Mouse (Mus musculus): Measurements from ENCODE around the gene Naa38. TPM values are rescaled to one million over a fixed set of nuclear protein-coding genes. Genes with fewer than 3 reads are reported as not detected.

Gene Naa38
- polyA plus RNA-seq, 1 experiment, result 325 TPM

DNA sequence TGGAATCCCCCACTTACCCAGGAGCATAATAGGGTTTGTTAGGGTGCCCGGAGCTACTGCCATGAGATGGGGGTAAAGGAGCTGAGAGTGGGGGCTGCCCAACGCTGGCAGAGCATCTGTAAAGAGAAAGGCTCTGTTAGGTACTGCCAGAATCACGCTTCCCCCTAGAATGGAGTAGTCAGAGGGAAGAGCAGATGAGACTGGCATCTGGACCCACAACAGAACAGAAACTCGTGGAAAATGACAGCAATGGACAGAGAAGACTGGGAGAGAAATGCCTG, 12.4 kb downstream of the Naa38 start:
- H3K27ac ChIP-seq (ENCODE audit: control insufficient read depth, insufficient read depth, low read depth, low read length), result no peak overlapping the region
- no peak overlapping the region for H3K4me3 ChIP-seq (ENCODE audit: control insufficient read depth, low read depth, low read length)
- no peaks in the 10 kb centered on the region for H3K27me3 ChIP-seq (ENCODE audit: control insufficient read depth, insufficient read depth, low read length)
- no peak for TF ChIP-seq CTCF (IDR thresholded peaks at IDR 0.05; ENCODE audit: control insufficient read depth, insufficient read depth, insufficient replicate concordance, low read depth, low read length)
- TF ChIP-seq POLR2A (IDR thresholded peaks at IDR 0.05; ENCODE audit: control insufficient read depth, low read depth, low read length), result no peak
- no peaks in the 10 kb centered on the region for H3K36me3 ChIP-seq (ENCODE audit: control insufficient read depth, insufficient read depth, low read length)
- peaks cover 28% of the 10 kb centered on the region for H3K4me1 ChIP-seq (ENCODE audit: control insufficient read depth, insufficient read depth, low read length)

GRCm38 (mm10) chr11:69408541-69409377, 13.5 kb downstream of the Naa38 start:
- H3K27ac ChIP-seq (ENCODE audit: control insufficient read depth, insufficient read depth, low read depth, low read length), result peak overlapping the region; percentile 45
- no peaks in the 10 kb centered on the region for H3K27me3 ChIP-seq (ENCODE audit: control insufficient read depth, insufficient read depth, low read length)
- TF ChIP-seq POLR2A (IDR thresholded peaks at IDR 0.05; ENCODE audit: control insufficient read depth, low read depth, low read length), result 0 out of 2 replicates have a peak, but pooled peaks have one; percentile 33
- TF ChIP-seq CTCF (IDR thresholded peaks at IDR 0.05; ENCODE audit: control insufficient read depth, insufficient read depth, insufficient replicate concordance, low read depth, low read length), result no peak
- H3K4me1 ChIP-seq (ENCODE audit: control insufficient read depth, insufficient read depth, low read length), result peaks cover 36% of the 10 kb centered on the region
- H3K36me3 ChIP-seq (ENCODE audit: control insufficient read depth, insufficient read depth, low read length), result no peaks in the 10 kb centered on the region
- peak overlapping the region; percentile 93 for H3K4me3 ChIP-seq (ENCODE audit: control insufficient read depth, low read depth, low read length)

DNA sequence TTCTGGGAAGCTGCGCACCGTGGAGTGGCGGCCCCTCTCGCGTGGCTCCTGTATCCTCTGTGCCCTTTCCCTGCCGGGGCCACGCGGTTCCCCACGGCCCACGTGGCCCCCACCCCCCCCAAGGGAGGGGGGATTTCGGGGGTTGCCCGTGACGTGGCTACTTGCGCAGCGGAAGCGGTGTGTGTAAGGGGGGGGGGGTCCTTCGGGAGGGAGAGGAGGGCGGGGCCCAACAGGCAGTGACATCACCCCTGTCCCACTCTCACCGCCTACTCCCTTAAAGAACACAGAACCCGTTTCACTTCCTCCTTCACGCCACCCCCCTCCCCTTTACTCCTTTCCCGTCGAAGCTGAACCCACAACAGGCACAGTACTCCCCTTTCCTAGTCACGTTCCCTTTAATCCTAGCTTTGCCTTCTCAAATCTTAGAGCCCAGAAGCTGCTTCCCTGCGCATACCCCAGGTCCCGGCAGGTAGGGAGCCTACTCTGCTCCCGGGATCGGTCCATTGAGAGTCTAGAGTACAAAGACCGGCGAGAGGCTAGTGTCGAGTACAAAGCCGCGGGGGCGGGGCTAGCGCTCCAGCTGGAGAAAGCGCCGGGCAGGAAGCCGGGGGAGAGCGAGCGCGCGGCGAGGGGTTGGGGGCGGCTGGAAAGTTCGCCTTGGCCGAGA, 14.2 kb downstream of the Naa38 start:
- H3K4me1 ChIP-seq (ENCODE audit: control insufficient read depth, insufficient read depth, low read length), result peaks cover 41% of the 10 kb centered on the region

DNA sequence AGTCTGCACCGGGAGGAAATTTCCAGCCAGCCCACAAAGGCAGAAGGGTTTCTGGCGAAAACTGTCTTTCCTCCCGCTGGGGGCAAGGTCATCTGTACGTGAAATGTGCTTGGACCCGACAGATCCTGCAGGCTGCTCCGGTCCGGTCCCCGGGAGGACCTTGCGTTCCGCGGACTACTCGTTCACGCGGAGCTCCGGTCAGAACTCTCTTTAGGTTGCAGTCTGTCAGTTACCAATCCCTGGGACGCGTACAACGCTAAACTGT, 14.7 kb downstream of the Naa38 start:
- no peaks in the 10 kb centered on the region for H3K27me3 ChIP-seq (ENCODE audit: control insufficient read depth, insufficient read depth, low read length)
- peak overlapping the region; percentile 93 for H3K4me3 ChIP-seq (ENCODE audit: control insufficient read depth, low read depth, low read length)
- peaks cover 46% of the 10 kb centered on the region for H3K4me1 ChIP-seq (ENCODE audit: control insufficient read depth, insufficient read depth, low read length)
- H3K27ac ChIP-seq (ENCODE audit: control insufficient read depth, insufficient read depth, low read depth, low read length), result peak overlapping the region; percentile 94
- TF ChIP-seq CTCF (IDR thresholded peaks at IDR 0.05; ENCODE audit: control insufficient read depth, insufficient read depth, insufficient replicate concordance, low read depth, low read length), result no peak
- peak; percentile 14; the same call in 1 of the 2 replicates for TF ChIP-seq POLR2A (IDR thresholded peaks at IDR 0.05; ENCODE audit: control insufficient read depth, low read depth, low read length)
- no peaks in the 10 kb centered on the region for H3K36me3 ChIP-seq (ENCODE audit: control insufficient read depth, insufficient read depth, low read length)

More for the DNA sequence above, 14.2 kb downstream of the Naa38 start:
- TF ChIP-seq CTCF (IDR thresholded peaks at IDR 0.05; ENCODE audit: control insufficient read depth, insufficient read depth, insufficient replicate concordance, low read depth, low read length), result no peak
- TF ChIP-seq POLR2A (IDR thresholded peaks at IDR 0.05; ENCODE audit: control insufficient read depth, low read depth, low read length), result no peak; the same call in 1 of the 2 replicates
- no peaks in the 10 kb centered on the region for H3K27me3 ChIP-seq (ENCODE audit: control insufficient read depth, insufficient read depth, low read length)
- H3K27ac ChIP-seq (ENCODE audit: control insufficient read depth, insufficient read depth, low read depth, low read length), result peak overlapping the region; percentile 94
- H3K36me3 ChIP-seq (ENCODE audit: control insufficient read depth, insufficient read depth, low read length), result no peaks in the 10 kb centered on the region
- peak overlapping the region; percentile 93 for H3K4me3 ChIP-seq (ENCODE audit: control insufficient read depth, low read depth, low read length)

DNA sequence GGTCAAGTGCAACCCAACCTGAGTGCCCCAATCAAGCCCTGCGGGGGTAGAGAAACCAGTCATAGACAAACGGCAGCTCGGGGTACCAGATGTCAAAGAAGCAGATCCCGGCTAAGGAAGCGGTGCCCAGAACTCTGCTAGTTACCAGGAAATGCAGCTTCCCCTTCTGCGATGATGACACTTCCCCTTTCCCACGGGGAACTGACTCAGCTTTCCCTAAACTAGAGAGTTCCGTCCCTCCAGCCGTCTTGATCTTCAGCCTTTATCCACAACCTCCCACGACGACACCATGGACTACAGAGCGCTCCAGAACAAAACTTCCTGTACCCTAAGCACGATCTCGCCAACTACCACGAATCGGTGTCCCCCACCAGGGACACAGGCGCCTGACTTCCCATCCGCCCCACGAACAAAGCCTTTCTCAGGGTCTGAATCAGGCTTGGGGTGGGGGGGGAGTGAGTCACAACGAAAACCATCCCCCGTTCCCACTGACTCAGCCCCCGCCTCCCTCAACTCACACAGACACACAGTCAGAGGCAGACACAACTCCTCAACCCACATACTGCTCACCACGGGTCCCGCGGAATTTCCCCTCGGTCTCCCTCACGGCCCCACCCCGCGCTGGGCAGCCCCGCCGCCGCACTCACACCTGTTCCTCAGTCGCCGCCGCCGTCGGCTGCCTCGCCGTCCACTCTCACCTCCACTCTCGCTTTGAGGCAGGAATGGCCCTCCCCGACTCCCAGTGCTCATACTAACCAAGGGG, 15.2 kb downstream of the Naa38 start:
- Histone ChIP-seq H3K4me1 (ENCODE audit: control insufficient read depth, insufficient read depth, low read length) (peaks cover 51% of the 10 kb centered on the region), H3K36me3 (ENCODE audit: control insufficient read depth, insufficient read depth, low read length) (no peaks in the 10 kb centered on the region)

DNA sequence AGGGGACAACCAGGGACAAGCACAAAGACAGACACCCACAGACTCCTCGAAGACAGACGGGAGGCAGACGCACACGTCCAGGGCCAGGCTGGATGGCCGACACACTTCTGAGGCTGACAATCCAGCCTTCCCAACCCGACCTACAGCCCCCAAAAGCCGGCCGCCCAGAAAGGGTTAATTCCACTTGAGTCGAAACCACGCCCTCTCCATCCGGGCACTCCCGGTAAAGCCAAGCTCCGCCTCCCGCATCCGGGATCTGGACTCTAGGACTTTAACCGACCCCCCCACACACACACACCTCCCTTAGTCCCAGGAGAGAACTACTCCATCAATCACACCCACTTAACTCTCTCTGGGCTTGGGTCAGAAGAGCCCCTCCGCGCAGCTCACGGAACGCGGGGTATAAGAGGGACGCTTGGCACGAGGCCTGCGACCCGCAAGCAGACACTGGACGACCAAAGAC, 15.8 kb downstream of the Naa38 start:
- no peaks in the 10 kb centered on the region for H3K27me3 ChIP-seq (ENCODE audit: control insufficient read depth, insufficient read depth, low read length)
- H3K4me1 ChIP-seq (ENCODE audit: control insufficient read depth, insufficient read depth, low read length), result peaks cover 54% of the 10 kb centered on the region
- peak overlapping the region; percentile 94 for H3K27ac ChIP-seq (ENCODE audit: control insufficient read depth, insufficient read depth, low read depth, low read length)
- peak overlapping the region; percentile 93 for H3K4me3 ChIP-seq (ENCODE audit: control insufficient read depth, low read depth, low read length)
- TF ChIP-seq CTCF (IDR thresholded peaks at IDR 0.05; ENCODE audit: control insufficient read depth, insufficient read depth, insufficient replicate concordance, low read depth, low read length) (no peak), POLR2A (IDR thresholded peaks at IDR 0.05; ENCODE audit: control insufficient read depth, low read depth, low read length) (peak; percentile 59)
- H3K36me3 ChIP-seq (ENCODE audit: control insufficient read depth, insufficient read depth, low read length), result no peaks in the 10 kb centered on the region

More for the DNA sequence above, 15.2 kb downstream of the Naa38 start:
- H3K4me3 ChIP-seq (ENCODE audit: control insufficient read depth, low read depth, low read length), result peak overlapping the region; percentile 93
- H3K27me3 ChIP-seq (ENCODE audit: control insufficient read depth, insufficient read depth, low read length), result no peaks in the 10 kb centered on the region
- peak overlapping the region; percentile 94 for H3K27ac ChIP-seq (ENCODE audit: control insufficient read depth, insufficient read depth, low read depth, low read length)
- TF ChIP-seq POLR2A (IDR thresholded peaks at IDR 0.05; ENCODE audit: control insufficient read depth, low read depth, low read length), result peak; percentile 15; the same call in 1 of the 2 replicates
- no peak for TF ChIP-seq CTCF (IDR thresholded peaks at IDR 0.05; ENCODE audit: control insufficient read depth, insufficient read depth, insufficient replicate concordance, low read depth, low read length)

Data from testis, adult 2 months (tissue).